Mouse (Mus musculus) CD4-positive, CD25-positive, alpha-beta regulatory T cell, adult 4 months (primary cell): ENCODE data around the gene Smim6. TPM values are rescaled to one million over a fixed set of nuclear protein-coding genes. Genes with fewer than 3 reads are reported as not detected.

Experiments used
- ATAC-seq: one replicate; pipeline ENCODE4 v1.8.0; 2017
- polyA plus RNA-seq, 2 experiments: library from polyadenylated mRNA; unstranded; fragments of 100-300 nt; shearing (Covaris generic); gene quantifications; one replicate each; pipeline ENCODE4 v1.2.1; 2017

The Smim6 gene
- polyA plus RNA-seq, 2 experiments from 2014 or later = 1.9 to 2.8 TPM

DNA sequence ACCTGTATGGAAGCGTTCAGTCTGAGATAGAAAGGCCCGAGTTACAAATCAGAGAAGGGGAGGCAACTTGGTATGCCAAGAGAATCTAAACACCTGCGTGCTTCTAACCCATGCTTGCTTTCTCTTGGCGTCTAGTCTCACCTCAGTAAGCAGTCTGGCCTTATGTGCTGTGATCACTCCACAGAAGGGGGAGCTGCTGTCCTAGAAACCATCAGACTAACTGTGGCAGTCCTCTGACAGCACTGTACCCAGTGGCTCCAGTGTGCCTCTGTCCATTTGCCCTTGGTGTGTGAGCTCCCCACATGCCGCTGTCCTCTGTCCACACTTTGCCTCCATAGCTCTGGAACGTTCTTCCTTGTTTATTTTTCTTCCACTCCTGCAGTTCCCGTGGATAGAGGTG, 30.2 kb downstream of the Smim6 start:
- ATAC-seq = no peak

DNA sequence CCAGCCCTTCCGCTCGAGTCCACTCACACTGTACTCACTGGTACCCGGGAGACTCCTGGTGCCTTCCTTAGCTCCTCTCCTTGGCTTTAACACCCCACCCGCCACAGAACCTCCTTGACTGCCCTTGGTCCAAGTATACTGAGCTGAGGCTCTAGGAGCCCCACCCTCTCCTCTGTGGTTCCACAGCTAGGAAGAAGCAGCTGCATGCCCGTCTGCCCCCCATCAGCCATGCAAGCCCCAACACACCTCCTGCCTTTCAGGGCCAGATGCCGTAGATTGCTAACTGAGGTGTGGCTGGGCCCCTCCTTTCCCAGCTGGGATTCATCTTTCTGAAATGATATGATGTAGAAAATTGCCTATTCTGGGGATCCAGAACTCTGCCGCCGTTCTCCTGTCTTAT, 33.4 kb downstream of the Smim6 start:
- ATAC-seq = no peak

DNA sequence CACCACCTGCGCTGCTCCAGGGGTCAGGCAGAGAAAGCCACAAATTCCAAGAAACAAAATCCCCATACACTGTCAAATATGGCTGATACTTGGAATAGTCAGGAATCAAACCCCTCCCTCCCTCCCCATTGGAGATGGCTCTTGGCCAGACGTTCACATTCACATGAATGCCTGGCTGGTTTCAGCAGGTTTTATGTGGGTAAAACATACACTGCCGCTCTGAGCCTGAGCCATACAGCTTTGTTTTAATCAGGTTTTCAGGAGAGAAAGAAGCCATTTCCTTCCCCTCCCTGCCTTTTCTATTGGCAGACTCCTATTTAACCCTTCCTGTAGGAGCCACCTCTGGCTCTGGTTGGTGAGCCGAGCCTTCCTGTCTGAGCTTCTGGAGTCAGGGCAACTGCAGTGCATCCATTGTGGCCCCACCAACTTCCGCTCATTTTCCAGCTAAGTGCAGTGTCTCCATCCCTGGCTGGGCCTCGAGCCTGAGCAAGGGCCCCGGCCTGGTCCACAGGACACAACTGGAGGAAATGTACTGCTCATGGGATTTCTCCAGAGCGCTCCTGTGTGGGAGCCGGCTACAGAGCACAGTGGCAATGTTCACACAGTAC, 34.5 kb downstream of the Smim6 start:
- no peak for ATAC-seq

DNA sequence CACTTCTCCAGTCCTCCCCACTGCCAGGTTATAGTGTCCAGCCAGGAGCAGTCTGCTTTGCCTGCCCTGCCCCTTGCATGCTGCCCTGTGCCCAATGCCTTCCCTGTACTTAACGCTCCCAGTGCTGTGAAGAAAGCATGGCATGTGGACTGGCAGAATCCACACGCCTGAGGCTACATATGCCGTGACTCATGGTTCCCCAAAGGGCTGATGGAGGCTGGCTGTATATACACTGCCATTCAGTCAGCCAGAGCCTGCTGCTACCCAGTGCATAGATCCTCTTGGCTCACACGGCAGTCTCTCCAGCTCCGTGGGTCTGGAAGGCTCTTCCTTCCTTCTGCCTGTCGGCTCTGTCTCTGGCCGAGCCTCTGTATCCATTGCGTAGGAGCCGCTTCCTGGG, 36.5 kb downstream of the Smim6 start:
- ATAC-seq = no peak

DNA sequence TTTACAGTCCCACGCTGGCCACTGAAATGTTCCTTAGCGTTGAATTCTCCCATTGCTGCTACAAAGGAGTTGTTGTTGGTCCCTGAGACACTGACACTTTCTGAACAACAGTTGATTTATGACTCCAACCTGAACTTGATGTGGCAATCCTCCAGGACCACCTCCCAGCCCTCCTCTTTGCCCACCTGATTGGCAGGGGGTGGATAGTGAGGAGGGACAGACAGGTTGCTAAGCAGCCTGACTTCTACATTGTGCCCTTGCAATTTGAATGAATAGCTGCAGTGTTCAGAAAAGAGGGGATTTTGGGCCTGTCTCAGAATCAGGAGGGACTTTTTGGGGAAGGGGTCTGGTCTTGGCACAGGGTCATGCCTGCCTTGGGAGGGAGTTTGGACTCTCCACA, 38.9 kb downstream of the Smim6 start:
- ATAC-seq = no peak

DNA sequence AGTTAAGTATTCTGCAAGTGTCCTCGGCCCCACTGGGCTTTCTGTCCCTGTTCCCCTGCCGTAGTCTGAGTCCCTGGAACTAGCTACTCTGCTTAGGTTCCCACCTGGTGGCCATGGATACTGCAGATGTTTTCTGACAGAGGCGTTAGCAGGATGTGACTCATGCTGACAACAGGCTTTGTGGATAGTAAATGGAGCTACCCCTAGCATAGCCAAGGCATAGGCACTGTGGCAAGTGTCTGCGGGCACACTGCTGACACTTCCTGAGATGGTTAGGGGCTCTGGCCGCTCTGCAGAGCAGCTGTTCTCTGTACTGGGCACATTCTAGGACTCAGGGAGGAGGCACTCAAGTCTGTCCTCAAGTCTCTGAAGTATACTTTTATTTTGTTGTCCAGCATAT, 42.9 kb downstream of the Smim6 start:
- no peak for ATAC-seq

DNA sequence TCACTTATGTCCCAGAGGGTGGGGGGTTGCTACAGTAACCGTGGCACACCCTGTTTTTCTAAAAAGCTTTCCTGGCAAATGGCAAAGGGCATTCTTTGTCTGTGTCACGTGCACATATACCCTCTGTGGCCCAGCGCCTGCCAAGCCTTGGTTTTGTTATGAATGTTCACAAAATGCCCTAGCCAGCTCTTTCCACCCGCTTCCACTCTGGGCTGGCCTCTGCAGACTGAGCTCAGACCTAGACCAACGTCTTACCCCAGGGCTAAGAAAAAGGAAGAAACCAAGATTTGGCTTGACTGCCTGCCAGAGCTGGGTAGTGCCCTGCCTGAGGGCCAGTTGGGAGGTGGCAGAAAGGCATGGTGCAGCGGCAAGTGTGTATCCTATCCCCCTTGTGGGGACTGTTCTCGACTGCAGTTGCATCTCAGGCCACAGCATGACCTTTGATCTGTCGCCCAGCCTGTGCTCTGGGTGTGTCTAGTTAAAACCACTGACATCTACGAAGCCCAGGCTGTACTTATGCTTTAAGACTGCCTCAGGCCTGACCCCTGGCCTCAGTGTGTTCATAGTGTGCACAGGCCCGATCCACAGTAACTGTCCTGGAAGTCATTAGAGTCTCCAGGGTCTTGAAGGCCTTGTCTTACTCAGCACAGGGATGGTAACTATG, 43.5 kb downstream of the Smim6 start:
- no peak for ATAC-seq

DNA sequence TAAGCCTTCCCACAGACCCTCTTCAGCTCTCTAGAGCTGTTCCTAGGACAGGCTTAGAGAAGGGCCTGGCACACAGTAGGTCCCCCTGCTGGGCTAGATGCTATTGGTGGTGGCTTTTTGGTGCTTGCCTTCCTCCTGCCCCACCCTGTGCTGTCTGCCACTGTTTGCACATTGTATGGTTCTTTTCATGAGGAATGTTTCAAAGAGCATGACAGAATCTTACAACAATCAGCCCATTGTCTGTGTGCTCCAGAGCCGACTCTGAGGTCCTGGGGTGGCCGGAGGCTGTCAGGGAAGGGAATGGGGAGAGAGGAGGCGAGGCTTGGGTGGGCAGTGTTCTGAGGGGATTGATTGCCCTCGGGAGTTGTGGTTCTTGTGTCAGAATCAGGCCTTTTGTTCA, 44.6 kb downstream of the Smim6 start:
- ATAC-seq = no peak

DNA sequence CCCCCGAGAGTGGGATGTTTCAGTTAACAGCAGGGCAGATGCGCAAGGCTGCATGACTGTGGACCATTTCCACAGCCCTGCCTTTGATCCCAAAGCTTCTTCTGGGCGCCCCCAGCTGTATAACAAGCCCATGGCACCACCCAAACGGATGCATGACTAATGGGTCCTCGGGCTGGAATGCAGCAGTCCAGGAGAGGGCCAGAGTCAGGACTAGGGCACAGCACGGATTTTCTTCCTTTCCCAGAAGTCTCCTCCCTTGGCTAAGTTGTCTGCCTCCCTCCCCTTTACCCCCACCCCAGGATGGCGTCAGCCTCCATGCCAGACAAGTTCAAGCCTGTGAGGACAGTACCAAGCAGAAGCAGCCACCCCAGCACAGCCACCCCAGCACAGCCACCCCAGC, 46.2 kb downstream of the Smim6 start:
- no peak for ATAC-seq

DNA sequence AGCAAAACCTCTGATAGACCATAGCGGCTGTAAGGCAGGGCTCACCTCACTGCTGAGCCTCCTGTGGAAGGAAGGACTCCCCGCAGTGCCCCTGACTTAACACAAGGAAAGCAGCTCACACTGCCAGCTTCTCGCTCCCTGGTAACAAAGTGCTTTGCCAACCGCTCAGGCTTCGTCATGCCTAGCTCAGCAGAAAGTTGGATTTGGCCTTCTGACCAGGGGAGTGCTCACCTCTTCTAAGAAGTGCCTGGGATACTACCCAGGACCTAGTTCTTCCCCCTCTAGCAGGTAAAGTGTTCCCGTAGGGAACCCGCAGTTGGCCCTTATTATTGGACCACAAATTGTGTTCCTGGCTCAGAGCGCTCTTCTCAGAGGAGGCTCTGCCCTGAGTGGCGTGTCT, 47.2 kb downstream of the Smim6 start:
- ATAC-seq = no peak

DNA sequence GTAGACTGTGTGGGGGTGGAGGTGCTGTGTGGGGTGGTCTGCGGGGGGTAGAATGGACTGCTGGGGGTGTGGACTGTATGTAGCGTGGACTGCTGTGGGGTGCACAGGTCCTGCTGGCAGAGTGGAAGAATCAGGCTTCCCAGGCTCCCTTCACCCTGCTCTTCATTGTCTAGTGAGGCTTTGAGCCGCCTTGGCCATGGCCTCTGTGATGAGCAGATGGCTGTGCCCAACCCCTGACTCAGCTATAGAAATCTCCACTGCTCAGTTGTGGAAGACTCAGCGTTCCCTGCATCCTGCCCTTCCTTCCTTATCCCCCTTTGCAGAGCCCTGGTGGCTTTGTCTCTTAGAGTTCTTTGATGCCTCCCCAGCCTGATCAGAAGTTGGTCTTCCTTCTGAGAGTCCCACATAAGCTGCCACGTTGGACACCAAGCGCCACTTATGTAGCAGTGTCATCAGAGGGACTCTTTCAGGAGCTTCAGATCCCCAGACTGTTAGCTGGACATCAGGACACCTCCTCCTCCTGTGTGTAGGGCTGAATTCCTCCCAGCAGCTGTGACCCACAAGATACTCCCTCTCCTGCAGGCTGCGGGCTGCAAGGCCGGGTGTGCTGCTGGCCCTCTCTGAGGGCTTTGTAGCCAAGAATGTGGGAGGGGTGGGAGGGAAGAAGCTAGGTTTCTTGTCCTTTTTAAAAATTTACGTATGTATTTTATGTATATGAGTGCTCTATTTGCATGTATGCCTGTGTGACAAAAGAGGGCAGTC, 51.0 kb downstream of the Smim6 start:
- ATAC-seq = no peak

Other genes with a start within 250 kb of the Smim6 start
- 10 to 100 TPM; 28.8 to 30.9 TPM for gene Grb2, start 203.4 kb upstream of the Smim6 start, polyA plus RNA-seq
- gene Tmem94, start 146.6 kb upstream of the Smim6 start, polyA plus RNA-seq = 10 to 100 TPM in 1 of 2 experiments, 1 to 10 TPM in 1; 8.5 to 17.5 TPM
- gene Caskin2, start 98.4 kb upstream of the Smim6 start, polyA plus RNA-seq = under 1 TPM; 0.69 to 0.85 TPM
- gene Tsen54, start 97.3 kb upstream of the Smim6 start, polyA plus RNA-seq = 10 to 100 TPM; 11.0 to 16.2 TPM
- 10 to 100 TPM in 1 of 2 experiments, 1 to 10 TPM in 1; 7.9 to 11.1 TPM for gene Llgl2, start 88.0 kb upstream of the Smim6 start, polyA plus RNA-seq
- gene Myo15b, start 53.6 kb upstream of the Smim6 start, polyA plus RNA-seq = not detected
- gene Smim5, start 12.1 kb upstream of the Smim6 start, polyA plus RNA-seq = 1 to 10 TPM in 1 of 2 experiments, under 1 TPM in 1; 0.94 to 1.5 TPM
- 10 to 100 TPM; 42.0 to 46.9 TPM for gene Sap30bp, start 21.3 kb downstream of the Smim6 start, polyA plus RNA-seq
- 10 to 100 TPM; 21.9 to 41.9 TPM for gene Recql5, start 21.5 kb downstream of the Smim6 start, polyA plus RNA-seq
- gene Itgb4, start 62.7 kb downstream of the Smim6 start, polyA plus RNA-seq = not detected
- 10 to 100 TPM; 13.1 to 18.4 TPM for gene Galk1, start 100.7 kb downstream of the Smim6 start, polyA plus RNA-seq
- 1,000 to 10,000 TPM; 1,562 to 1,754 TPM for gene H3f3b, start 115.9 kb downstream of the Smim6 start, polyA plus RNA-seq
- 10 to 100 TPM; 10.4 to 16.1 TPM for gene Unk, start 118.3 kb downstream of the Smim6 start, polyA plus RNA-seq
- gene Unc13d, start 165.9 kb downstream of the Smim6 start, polyA plus RNA-seq = 100 to 1,000 TPM in 1 of 2 experiments, 10 to 100 TPM in 1; 73.8 to 138 TPM
- gene Wbp2, start 175.0 kb downstream of the Smim6 start, polyA plus RNA-seq = 100 to 1,000 TPM; 133 to 265 TPM
- gene Trim47, start 215.2 kb downstream of the Smim6 start, polyA plus RNA-seq = not detected
- 10 to 100 TPM; 14.4 to 17.9 TPM for gene Trim65, start 219.1 kb downstream of the Smim6 start, polyA plus RNA-seq
- 10 to 100 TPM; 22.7 to 25.5 TPM for gene Mrpl38, start 226.9 kb downstream of the Smim6 start, polyA plus RNA-seq